Comparison of ENCODE assay signal across 8 mouse cellular contexts in the genomic region with DNA sequence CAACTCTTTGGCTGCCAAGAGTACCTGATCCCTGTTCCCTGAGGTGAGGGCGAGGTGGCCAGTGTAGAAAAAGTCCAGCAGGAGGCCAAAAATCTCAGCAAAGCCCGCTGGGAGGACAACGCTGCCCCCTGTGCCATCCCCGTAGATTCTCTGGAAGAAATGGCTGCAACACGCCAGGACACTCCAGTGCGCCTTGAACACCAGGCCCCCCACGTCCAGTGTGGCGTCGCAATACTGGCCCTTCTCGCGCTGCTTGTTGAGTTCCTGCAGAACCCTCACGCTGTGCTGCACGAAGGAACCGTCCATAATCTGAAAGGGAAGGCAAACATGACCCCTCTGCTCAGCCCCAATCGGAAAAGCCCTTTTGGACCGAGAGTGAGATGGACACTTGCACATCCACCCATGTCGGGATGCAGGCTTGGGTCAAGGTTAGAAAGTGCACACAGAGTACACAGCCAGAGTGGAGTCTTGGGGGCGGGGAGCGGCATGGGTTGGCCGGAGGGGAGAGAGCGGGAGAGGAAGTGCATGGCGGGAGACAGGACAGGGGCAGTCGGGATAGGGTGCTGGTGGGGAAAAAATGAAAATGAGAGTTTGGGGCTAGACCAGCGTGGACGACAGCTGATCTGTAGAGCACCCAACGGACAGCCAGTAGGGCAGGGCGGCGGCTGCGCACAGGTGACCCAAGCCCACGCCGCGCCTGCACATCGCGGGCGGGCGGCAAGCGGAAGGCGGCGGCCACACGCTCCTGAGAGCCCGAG. TPM values are rescaled to one million over a fixed set of nuclear protein-coding genes. Genes with fewer than 3 reads are reported as not detected.
DNase-seq lines count a peak whose midpoint lies in the region; ATAC-seq and TF ChIP-seq lines count a peak whose summit lies in the region.

No protein-coding gene starts in this region.

- 2% methylated on average over 41 of the region's 41 CpGs for WGBS in heart, embryonic 16.5 days
- WGBS in liver, embryonic 11.5 days, result 3% methylated on average over 38 of the region's 41 CpGs
- WGBS in midbrain, postnatal 0 days, result 3% methylated on average over 39 of the region's 41 CpGs

- H3K9ac ChIP-seq in heart, embryonic 16.5 days (ENCODE audit: low read length), result peak overlapping the region; percentile 78
- H3K9ac ChIP-seq in liver, embryonic 11.5 days (ENCODE audit: low read depth, low read length), result peak overlapping the region; percentile 79
- H3K9ac ChIP-seq in midbrain, postnatal 0 days (replicated peaks; ENCODE audit: low read length, poor library complexity, severe bottlenecking), result peak overlapping the region; percentile 63

- no peak overlapping the region for H3K27ac ChIP-seq in cortical plate, adult 2 months (ENCODE audit: insufficient read depth, low read length)
- peak overlapping the region; percentile 66 for H3K27ac ChIP-seq in heart, embryonic 16.5 days (ENCODE audit: low read length)
- H3K27ac ChIP-seq in liver, embryonic 11.5 days (ENCODE audit: low read depth, low read length), result peak overlapping the region; percentile 75
- peak overlapping the region; percentile 68; the same call in 1 of the 2 replicates for H3K27ac ChIP-seq in midbrain, postnatal 0 days (ENCODE audit: low read depth, low read length)

- H3K36me3 ChIP-seq in heart, embryonic 16.5 days (ENCODE audit: control insufficient read depth, insufficient read depth), result peaks cover 12% of the 10 kb centered on the region
- peaks cover 15% of the 10 kb centered on the region; the same call in 1 of the 2 replicates for H3K36me3 ChIP-seq in liver, embryonic 11.5 days (ENCODE audit: control insufficient read depth, insufficient read depth, low read length)
- peaks cover 19% of the 10 kb centered on the region for H3K36me3 ChIP-seq in midbrain, postnatal 0 days (ENCODE audit: insufficient read depth, low read length)

- TF ChIP-seq CTCF in cortical plate, adult 2 months (IDR thresholded peaks at IDR 0.05; ENCODE audit: extremely low read depth, insufficient read depth, low read length), result no peak
- TF ChIP-seq CTCF in midbrain, postnatal 0 days (IDR thresholded peaks at IDR 0.05), result peak; percentile 24; the same call in 1 of the 2 replicates

- DNase-seq in ovary, postnatal 36 days (ENCODE audit: low spot score), result peak; percentile 42
- DNase-seq in ovary, adult 18-20 months (ENCODE audit: low spot score), result no peak
- peak; percentile 60 for DNase-seq in liver, embryonic 11.5 days (ENCODE audit: low spot score)
- DNase-seq in midbrain, postnatal 0 days (ENCODE audit: low spot score), result peak; percentile 17
- DNase-seq in frontal cortex, postnatal 25 days (ENCODE audit: low spot score in 2 of 2), result no peak
- no peak for DNase-seq in cerebellum, postnatal 36 days

- H3K4me1 ChIP-seq in cortical plate, adult 2 months (ENCODE audit: control insufficient read depth, insufficient read depth, low read length), result peaks cover 9% of the 10 kb centered on the region
- peaks cover 27% of the 10 kb centered on the region for H3K4me1 ChIP-seq in heart, embryonic 16.5 days (ENCODE audit: control insufficient read depth, insufficient read depth, low read length)
- peaks cover 30% of the 10 kb centered on the region for H3K4me1 ChIP-seq in liver, embryonic 11.5 days (replicated peaks; ENCODE audit: control insufficient read depth, insufficient read depth, low read length)
- H3K4me1 ChIP-seq in midbrain, postnatal 0 days (ENCODE audit: insufficient read depth, low read length), result peaks cover 31% of the 10 kb centered on the region

- no peak for TF ChIP-seq POLR2A in cortical plate, adult 2 months (IDR thresholded peaks at IDR 0.05; ENCODE audit: extremely low read depth, insufficient read depth, low read length)

- peak overlapping the region; percentile 47 for H3K4me3 ChIP-seq in cortical plate, adult 2 months (ENCODE audit: insufficient read depth, low read length)
- peak overlapping the region; percentile 78 for H3K4me3 ChIP-seq in heart, embryonic 16.5 days (ENCODE audit: low read length)
- H3K4me3 ChIP-seq in liver, embryonic 11.5 days (ENCODE audit: low read depth, low read length), result peak overlapping the region; percentile 79
- H3K4me3 ChIP-seq in midbrain, postnatal 0 days (ENCODE audit: low read depth, low read length), result peak overlapping the region; percentile 61

- no peaks in the 10 kb centered on the region for H3K9me3 ChIP-seq in heart, embryonic 16.5 days (replicated peaks; ENCODE audit: control insufficient read depth, low read length)
- H3K9me3 ChIP-seq in liver, embryonic 11.5 days (ENCODE audit: control insufficient read depth, low read length), result no peaks in the 10 kb centered on the region
- H3K9me3 ChIP-seq in midbrain, postnatal 0 days (ENCODE audit: low read length), result no peaks in the 10 kb centered on the region

- H3K4me2 ChIP-seq in heart, embryonic 16.5 days (ENCODE audit: low read depth, low read length), result peak overlapping the region; percentile 99
- H3K4me2 ChIP-seq in liver, embryonic 11.5 days, result peak overlapping the region; percentile 98
- peak overlapping the region; percentile 75 for H3K4me2 ChIP-seq in midbrain, postnatal 0 days (ENCODE audit: low read depth, low read length, poor library complexity, severe bottlenecking)

- 0 out of 2 replicates have a peak, but pooled peaks cover 4% of the 10 kb centered on the region for H3K27me3 ChIP-seq in heart, embryonic 16.5 days (ENCODE audit: control insufficient read depth, insufficient read depth, low read length)
- peaks cover 3% of the 10 kb centered on the region; the same call in 1 of the 2 replicates for H3K27me3 ChIP-seq in liver, embryonic 11.5 days (replicated peaks; ENCODE audit: control insufficient read depth, insufficient read depth, low read length)
- H3K27me3 ChIP-seq in midbrain, postnatal 0 days (ENCODE audit: insufficient read depth, low read length), result no peaks in the 10 kb centered on the region

- ATAC-seq in heart, embryonic 16.5 days (replicated peaks; ENCODE audit: extremely low read depth, insufficient read depth, low FRiP score), result peak; percentile 68
- ATAC-seq in liver, embryonic 11.5 days (replicated peaks; ENCODE audit: low FRiP score), result peak; percentile 58
- peak; percentile 68 for ATAC-seq in midbrain, postnatal 0 days (ENCODE audit: low FRiP score)

RNA-seq across cellular contexts. Expression of a gene that starts 0.5 kb away (rescaled TPM):
- 13.7 and 19.1 TPM in 2 replicates for polyA plus RNA-seq in cortical plate, adult 2 months (2012; rRNA removed)
- polyA plus RNA-seq in heart, embryonic 16.5 days (2015; fragmentation: Nextera tagmentation; extraction: Ambion mirVana), result 13.5 and 14.5 TPM in 2 replicates
- polyA plus RNA-seq in liver, embryonic 11.5 days (2014; fragmentation: Nextera tagmentation; extraction: Ambion mirVana), result 17.0 and 17.8 TPM in 2 replicates
- total RNA-seq in midbrain, postnatal 0 days (2014; rRNA removed), result 7.8 and 8.9 TPM in 2 replicates
- 17.0 and 20.6 TPM in 2 replicates for polyA plus RNA-seq in midbrain, postnatal 0 days (2015; fragmentation: Nextera tagmentation; extraction: Ambion mirVana)

RNA-seq across cellular contexts. Expression of a gene that starts 11.4 kb away (rescaled TPM):
- 0.23 and 0.53 TPM in 2 replicates for polyA plus RNA-seq in cortical plate, adult 2 months (2012; rRNA removed)
- polyA plus RNA-seq in heart, embryonic 16.5 days (2015; fragmentation: Nextera tagmentation; extraction: Ambion mirVana), result 0.29 and 0.39 TPM in 2 replicates
- 0.18 and 0.21 TPM in 2 replicates for polyA plus RNA-seq in liver, embryonic 11.5 days (2014; fragmentation: Nextera tagmentation; extraction: Ambion mirVana)
- total RNA-seq in midbrain, postnatal 0 days (2014; rRNA removed), result 0.11 and 1.5 TPM in 2 replicates
- polyA plus RNA-seq in midbrain, postnatal 0 days (2015; fragmentation: Nextera tagmentation; extraction: Ambion mirVana), result 1.6 TPM in 2 replicates

RNA-seq across cellular contexts. Expression of a gene that starts 12.2 kb away (rescaled TPM):
- polyA plus RNA-seq in cortical plate, adult 2 months (2012; rRNA removed), result 16.7 and 17.1 TPM in 2 replicates
- polyA plus RNA-seq in heart, embryonic 16.5 days (2015; fragmentation: Nextera tagmentation; extraction: Ambion mirVana), result 17.1 and 17.8 TPM in 2 replicates
- polyA plus RNA-seq in liver, embryonic 11.5 days (2014; fragmentation: Nextera tagmentation; extraction: Ambion mirVana), result 53.3 and 59.4 TPM in 2 replicates
- 22.5 and 27.4 TPM in 2 replicates for total RNA-seq in midbrain, postnatal 0 days (2014; rRNA removed)
- polyA plus RNA-seq in midbrain, postnatal 0 days (2015; fragmentation: Nextera tagmentation; extraction: Ambion mirVana), result 17.5 and 19.0 TPM in 2 replicates

RNA-seq across cellular contexts. Expression of a gene that starts 18.3 kb away (rescaled TPM):
- 11.8 and 12.6 TPM in 2 replicates for polyA plus RNA-seq in cortical plate, adult 2 months (2012; rRNA removed)
- polyA plus RNA-seq in heart, embryonic 16.5 days (2015; fragmentation: Nextera tagmentation; extraction: Ambion mirVana), result 27.2 and 33.1 TPM in 2 replicates
- 9.1 and 9.4 TPM in 2 replicates for polyA plus RNA-seq in liver, embryonic 11.5 days (2014; fragmentation: Nextera tagmentation; extraction: Ambion mirVana)
- 9.0 and 13.2 TPM in 2 replicates for total RNA-seq in midbrain, postnatal 0 days (2014; rRNA removed)
- polyA plus RNA-seq in midbrain, postnatal 0 days (2015; fragmentation: Nextera tagmentation; extraction: Ambion mirVana), result 3.5 and 4.1 TPM in 2 replicates

RNA-seq across cellular contexts. Expression of a gene that starts 30.9 kb away (rescaled TPM):
- polyA plus RNA-seq in cortical plate, adult 2 months (2012; rRNA removed), result 9.3 and 9.6 TPM in 2 replicates
- 15.4 and 17.1 TPM in 2 replicates for polyA plus RNA-seq in heart, embryonic 16.5 days (2015; fragmentation: Nextera tagmentation; extraction: Ambion mirVana)
- polyA plus RNA-seq in liver, embryonic 11.5 days (2014; fragmentation: Nextera tagmentation; extraction: Ambion mirVana), result 15.5 and 16.5 TPM in 2 replicates
- total RNA-seq in midbrain, postnatal 0 days (2014; rRNA removed), result 17.2 and 18.3 TPM in 2 replicates
- 16.6 and 17.1 TPM in 2 replicates for polyA plus RNA-seq in midbrain, postnatal 0 days (2015; fragmentation: Nextera tagmentation; extraction: Ambion mirVana)

Comparison
In these comparisons a context has a peak if more than half of its experiments do, and no peak if none do; other contexts are left out.
1. DNase-seq: peak in ovary, postnatal 36 days (single experiment), liver, embryonic 11.5 days (single experiment) and midbrain, postnatal 0 days (single experiment); none in ovary, adult 18-20 months (single experiment), frontal cortex, postnatal 25 days (0 of 2) and cerebellum, postnatal 36 days (0 of 2).
2. Peak in every context shown above with its lines, with median percentiles within 50 percentile points of each other: H3K4me3 ChIP-seq, ATAC-seq, H3K4me2 ChIP-seq and H3K9ac ChIP-seq.